Mouse (Mus musculus) urinary bladder, postnatal 4 days (tissue): ENCODE data around the gene Rapgef1.
"Not testable (repeated sequence)": the region's sequence is repeated elsewhere in the genome, so short reads cannot be mapped to it uniquely, and the experiment has no call there.

Experiments
- DNase-seq, 2 experiments: peaks; one replicate each; pipeline ENCODE4 v3.0.0; 2021 to 2022; ENCODE audit warnings: low spot score in 2 of 2

Rapgef1 gene

GRCm38 (mm10) chr2:29623247-29624090 lies 3.9 kb downstream of the Rapgef1 start:
- DNase-seq, result no peak

- no peak for DNase-seq
Observed at GRCm38 (mm10) chr2:29624091-29624608, 4.6 kb downstream of the Rapgef1 start.

GRCm38 (mm10) chr2:29624739-29625138 lies 5.2 kb downstream of the Rapgef1 start:
- no peak for DNase-seq

DNA sequence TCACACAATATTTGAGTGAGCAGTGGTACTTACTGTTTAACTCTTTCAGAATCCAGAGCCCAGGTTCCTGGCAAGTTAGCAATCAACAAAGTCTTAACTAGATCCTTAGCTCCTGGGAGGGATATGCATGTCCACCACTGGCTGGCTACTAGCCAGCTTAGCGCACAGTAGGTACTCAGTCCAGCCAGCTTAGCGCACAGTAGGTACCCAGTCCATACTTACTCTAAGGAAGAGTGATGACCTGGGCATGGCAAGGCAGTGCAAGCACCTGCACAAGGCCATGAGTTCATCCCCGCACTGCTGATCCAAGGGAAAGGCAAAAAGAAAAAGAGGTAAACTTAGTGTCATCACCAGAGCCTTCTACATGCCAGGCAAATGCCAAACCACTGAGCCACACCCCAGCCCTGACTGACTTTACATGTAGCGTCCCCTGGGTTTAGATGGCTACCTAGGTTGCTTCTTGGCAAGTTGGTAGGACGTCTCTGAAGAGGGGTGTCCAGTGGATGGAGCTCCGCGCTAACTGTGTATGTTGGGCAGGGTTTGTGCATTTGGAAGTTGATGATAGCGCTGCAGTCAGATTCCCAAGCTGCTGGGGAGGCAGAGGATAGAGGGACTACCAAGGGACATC lies 6.2 kb downstream of the Rapgef1 start:
- no peak for DNase-seq

- no peak for DNase-seq
Observed at GRCm38 (mm10) chr2:29627337-29627736, 7.8 kb downstream of the Rapgef1 start.

DNA sequence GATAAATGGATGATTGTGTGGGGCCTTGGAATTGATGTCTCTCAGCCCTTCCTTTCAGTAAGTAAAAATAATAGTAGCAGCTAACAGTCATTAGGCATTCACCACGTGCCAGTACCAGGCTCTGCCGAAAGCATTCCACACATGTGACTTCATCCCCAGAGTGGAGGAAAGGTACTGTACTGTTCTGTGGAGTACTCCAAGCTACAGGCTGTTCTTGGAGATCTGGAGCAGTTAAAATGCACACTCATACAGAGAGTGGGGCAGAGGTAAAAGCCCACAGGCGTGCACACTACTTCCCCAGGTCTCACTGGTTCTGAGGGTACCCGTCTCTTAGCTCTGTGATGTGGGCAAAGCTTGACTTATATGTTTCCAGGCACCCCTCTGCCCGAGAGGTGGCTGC lies 8.7 kb downstream of the Rapgef1 start:
- DNase-seq, result no peak

GRCm38 (mm10) chr2:29628763-29629181 lies 9.3 kb downstream of the Rapgef1 start:
- DNase-seq, result no peak

GRCm38 (mm10) chr2:29629311-29629710 lies 9.8 kb downstream of the Rapgef1 start:
- no peak for DNase-seq

- no peak for DNase-seq
Observed at GRCm38 (mm10) chr2:29630141-29630771, 10.7 kb downstream of the Rapgef1 start.

GRCm38 (mm10) chr2:29631020-29631419 lies 11.5 kb downstream of the Rapgef1 start:
- DNase-seq, result no peak

GRCm38 (mm10) chr2:29631564-29632167 lies 12.1 kb downstream of the Rapgef1 start:
- not testable (repeated sequence) for DNase-seq

DNA sequence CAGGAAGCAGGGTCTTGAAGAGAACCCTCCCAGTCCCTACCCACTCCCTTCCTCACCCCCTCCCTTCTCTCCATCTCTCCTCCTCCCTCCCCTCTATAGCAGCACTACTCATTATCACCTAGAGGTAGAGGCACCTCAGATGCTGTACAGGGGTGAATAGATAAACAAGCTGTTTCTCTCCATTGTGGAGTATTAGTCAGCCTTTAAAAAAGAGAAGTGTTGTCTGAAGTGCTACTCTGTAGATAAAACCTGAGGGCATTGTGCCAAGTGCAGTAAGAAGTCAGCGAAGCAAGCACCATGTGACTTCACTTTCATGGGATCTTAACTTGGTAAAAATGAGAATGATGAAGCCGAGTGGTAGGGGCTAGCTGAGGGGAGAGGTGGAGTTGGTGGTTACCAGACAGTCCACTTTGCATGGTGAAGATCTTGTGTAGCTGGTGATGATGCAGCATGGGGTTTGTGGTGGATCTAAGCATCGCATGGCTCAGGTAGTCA lies 12.7 kb downstream of the Rapgef1 start:
- DNase-seq, result no peak

DNA sequence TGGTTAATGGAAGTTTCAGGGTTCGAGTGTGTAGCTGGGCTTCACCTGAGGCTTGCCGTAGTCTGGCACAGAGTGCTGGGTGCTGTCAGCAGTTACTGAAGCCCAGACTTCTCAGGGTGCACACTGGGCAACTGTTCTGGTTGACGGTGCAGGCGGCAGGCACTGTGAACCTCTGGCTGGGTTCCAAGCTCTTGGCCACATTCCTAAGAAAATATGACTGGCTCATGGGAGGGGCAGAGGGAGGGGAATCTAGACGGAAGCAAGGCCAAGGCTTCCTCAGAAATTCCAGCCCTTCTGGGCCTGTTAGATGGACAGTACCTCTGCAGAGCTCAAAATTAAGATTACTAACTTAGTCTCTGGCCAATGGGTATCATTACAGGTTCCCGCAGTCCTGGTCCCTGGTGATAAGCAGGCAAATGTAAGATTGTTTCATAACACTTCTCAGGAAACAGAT lies 13.6 kb downstream of the Rapgef1 start:
- DNase-seq, result peak; percentile 71 to 88

GRCm38 (mm10) chr2:29633782-29634181 lies 14.3 kb downstream of the Rapgef1 start:
- DNase-seq, result no peak

DNA sequence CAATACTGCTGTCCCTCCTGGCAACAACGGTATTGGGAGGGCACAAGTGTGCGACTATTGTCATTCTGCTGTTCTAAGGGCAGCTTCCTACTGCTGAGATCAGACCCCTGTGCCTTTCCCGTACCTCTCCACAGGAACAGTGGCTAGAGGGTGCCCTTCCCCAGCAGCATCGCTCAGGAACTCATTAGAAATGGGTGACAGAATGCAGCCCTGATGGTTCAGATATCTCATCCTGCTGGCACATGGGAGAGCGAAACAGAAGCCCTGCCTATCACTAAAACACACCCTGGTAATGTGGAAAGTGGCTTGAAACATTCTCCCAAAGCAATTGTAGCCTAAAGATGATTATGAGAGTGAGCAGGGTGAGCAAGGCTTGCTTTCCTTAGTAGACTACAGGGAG lies 15.0 kb downstream of the Rapgef1 start:
- DNase-seq, result no peak

- DNase-seq, result no peak
Observed at GRCm38 (mm10) chr2:29635966-29636507, 16.5 kb downstream of the Rapgef1 start.

DNA sequence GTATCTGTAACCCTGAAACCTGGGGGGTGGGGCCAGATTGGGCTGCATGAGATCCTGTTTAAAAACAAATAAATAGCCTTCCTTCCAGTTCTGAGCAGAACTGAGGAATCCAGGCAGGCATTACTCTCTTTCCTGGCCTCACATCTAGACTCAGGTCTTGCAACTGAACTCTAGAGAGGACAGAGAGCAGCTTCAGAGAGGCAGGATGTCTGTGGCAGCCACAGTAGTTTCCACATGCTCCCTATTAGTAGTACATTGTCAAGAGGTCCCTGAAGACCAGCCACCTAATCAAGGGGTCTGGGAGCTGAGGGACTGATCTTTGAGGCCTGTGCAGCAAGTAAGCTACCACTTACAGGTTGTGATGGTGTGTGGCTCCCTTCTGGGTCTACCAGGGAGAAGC lies 18.0 kb downstream of the Rapgef1 start:
- DNase-seq, result no peak

- DNase-seq, result no peak
Observed at GRCm38 (mm10) chr2:29639377-29639776, 19.9 kb downstream of the Rapgef1 start.

GRCm38 (mm10) chr2:29639953-29640743 lies 20.6 kb downstream of the Rapgef1 start:
- no peak for DNase-seq

GRCm38 (mm10) chr2:29641707-29642106 lies 22.2 kb downstream of the Rapgef1 start:
- DNase-seq, result no peak

GRCm38 (mm10) chr2:29643418-29643817 lies 23.9 kb downstream of the Rapgef1 start:
- no peak for DNase-seq
